Mouse (Mus musculus): ENCODE results near the gene Cd200r3.

GRCm38 (mm10) chr16:44970925-44971324, 27.4 kb downstream of the Cd200r3 start:
- no peak for TF ChIP-seq CTCF (IDR thresholded peaks at IDR 0.05; ENCODE audit: low read depth)
- TF ChIP-seq EP300 (IDR thresholded peaks at IDR 0.05; ENCODE audit: low read depth), result no peak

Measured in liver, embryonic 14.5 days (tissue).